Mouse (Mus musculus) mouse embryonic stem cell (cell line): ENCODE measurements around the gene Cnst.

Source experiments
- in situ Hi-C, 2 experiments: fragments of 300-500 bp; cut with MboI; formaldehyde crosslinking; loops; 1 replicate in 1 of 2; 3 replicates in 1 of 2; pipeline ENCODE4 v1.14.3; 2019 to 2020; ENCODE audit warnings: low sequenced_read_pairs in 2 of 2, low pct_unique_long_range_greater_than_20kb in 1 of 2, mixed read lengths in 1 of 2; ENCODE audit not compliant: unreplicated experiment in 1 of 2

Gene Cnst

GRCm38 (mm10) chr1:179627855-179628254 is 81.7 kb downstream of the Cnst start:
- in situ Hi-C loops = loop anchor here in 1 of 2 experiments (10.0 kb wide), 1 partner anchor 123 kb away; no protein-coding TSS in a partner anchor

GRCm38 (mm10) chr1:179628438-179629106 is 82.4 kb downstream of the Cnst start:
- in situ Hi-C loops = loop anchor here in 1 of 2 experiments (10.0 kb wide), 1 partner anchor 124 kb away; no protein-coding TSS in a partner anchor

- in situ Hi-C loops = loop anchor here in 1 of 2 experiments (10.0 kb wide), 1 partner anchor 124 kb away; no protein-coding TSS in a partner anchor
These were observed 83.1 kb downstream of the Cnst start for GRCm38 (mm10) chr1:179629276-179629675.

- in situ Hi-C loops = no loop called here
These were observed 86.7 kb downstream of the Cnst start for GRCm38 (mm10) chr1:179632746-179633413.

- in situ Hi-C loops = no loop called here
These were observed 87.2 kb downstream of the Cnst start for GRCm38 (mm10) chr1:179633414-179633752.

GRCm38 (mm10) chr1:179634159-179634558 is 88.0 kb downstream of the Cnst start:
- in situ Hi-C loops = no loop called here

- in situ Hi-C loops = loop anchor here (10.0 kb wide), 1 partner anchor 92 kb away; no protein-coding TSS in a partner anchor
These were observed 96.6 kb downstream of the Cnst start for GRCm38 (mm10) chr1:179642726-179643125.

- in situ Hi-C loops = loop anchor here (10.0 kb wide), 1 partner anchor 91 kb away; no protein-coding TSS in a partner anchor
These were observed 98.0 kb downstream of the Cnst start for GRCm38 (mm10) chr1:179644151-179644550.

- in situ Hi-C loops = loop anchor here (10.0 kb wide), 1 partner anchor 89 kb away; no protein-coding TSS in a partner anchor
These were observed 99.2 kb downstream of the Cnst start for GRCm38 (mm10) chr1:179645101-179645979.

- in situ Hi-C loops = loop anchor here (10.0 kb wide), 1 partner anchor 89 kb away; no protein-coding TSS in a partner anchor
These were observed 99.8 kb downstream of the Cnst start for GRCm38 (mm10) chr1:179645980-179646268.

GRCm38 (mm10) chr1:179648678-179649077 is 102.5 kb downstream of the Cnst start:
- in situ Hi-C loops = loop anchor here (10.0 kb wide), 1 partner anchor 86 kb away; no protein-coding TSS in a partner anchor

- in situ Hi-C loops = loop anchor here (10.0 kb wide), 1 partner anchor 85 kb away; no protein-coding TSS in a partner anchor
These were observed 103.2 kb downstream of the Cnst start for GRCm38 (mm10) chr1:179649324-179649723.

- in situ Hi-C loops = no loop called here
These were observed 104.1 kb downstream of the Cnst start for GRCm38 (mm10) chr1:179650284-179650683.

- in situ Hi-C loops = no loop called here
These were observed 105.1 kb downstream of the Cnst start for GRCm38 (mm10) chr1:179651224-179651623.

GRCm38 (mm10) chr1:179663065-179663464 is 116.9 kb downstream of the Cnst start:
- in situ Hi-C loops = no loop called here

- in situ Hi-C loops = no loop called here
These were observed 118.2 kb downstream of the Cnst start for GRCm38 (mm10) chr1:179664309-179664930.

GRCm38 (mm10) chr1:179666971-179667370 is 120.8 kb downstream of the Cnst start:
- in situ Hi-C loops = no loop called here

GRCm38 (mm10) chr1:179667450-179667849 is 121.3 kb downstream of the Cnst start:
- in situ Hi-C loops = no loop called here
